Mouse (Mus musculus): ENCODE measurements at regions not wholly inside any gene's neighbourhood (a gene's known extent, or its start where the extent isn't known, plus 50 kb on each side); places are given as distances from the start of the nearest gene placed in this dataset.
"Not testable (repeated sequence)": the region's sequence is repeated elsewhere in the genome, so short reads cannot be mapped to it uniquely, and the experiment has no call there.

- DNase-seq (ENCODE audit: low spot score in 2 of 2), result no peak
Observed at GRCm38 (mm10) chr1:157048996-157049395, 59.5 kb downstream of the Tex35 start.

- no peak for DNase-seq (ENCODE audit: low spot score in 2 of 2)
Observed at GRCm38 (mm10) chr1:157048201-157048923, 60.1 kb downstream of the Tex35 start.

- DNase-seq (ENCODE audit: low spot score in 2 of 2), result no peak
Observed at GRCm38 (mm10) chr1:157047751-157048200, 60.7 kb downstream of the Tex35 start.

GRCm38 (mm10) chr1:157046760-157047182, 61.7 kb downstream of the Tex35 start:
- DNase-seq (ENCODE audit: low spot score in 2 of 2), result no peak

- DNase-seq (ENCODE audit: low spot score in 2 of 2), result no peak
Observed at GRCm38 (mm10) chr1:157039836-157040196, 68.7 kb downstream of the Tex35 start.

GRCm38 (mm10) chr1:157039016-157039835, 69.3 kb downstream of the Tex35 start:
- DNase-seq (ENCODE audit: low spot score in 2 of 2), result peak; percentile 64 to 90

GRCm38 (mm10) chr1:157038111-157039008, 70.1 kb downstream of the Tex35 start:
- DNase-seq (ENCODE audit: low spot score in 2 of 2), result no peak

GRCm38 (mm10) chr1:157037246-157037991, 71.1 kb downstream of the Tex35 start:
- no peak for DNase-seq (ENCODE audit: low spot score in 2 of 2)

- DNase-seq (ENCODE audit: low spot score in 2 of 2), result no peak
Observed at GRCm38 (mm10) chr1:157036779-157037178, 71.7 kb downstream of the Tex35 start.

- not testable (repeated sequence) for DNase-seq (ENCODE audit: low spot score in 2 of 2)
Observed at GRCm38 (mm10) chr1:157035221-157035620, 73.3 kb downstream of the Tex35 start.

- no peak for DNase-seq (ENCODE audit: low spot score in 2 of 2)
Observed at GRCm38 (mm10) chr1:157028682-157029081, 79.8 kb downstream of the Tex35 start.

GRCm38 (mm10) chr1:157027681-157028080, 80.8 kb downstream of the Tex35 start:
- DNase-seq (ENCODE audit: low spot score in 2 of 2), result no peak

- DNase-seq (ENCODE audit: low spot score in 2 of 2), result no peak
Observed at GRCm38 (mm10) chr1:157023462-157023861, 84.0 kb upstream of the Ralgps2 start.

- DNase-seq (ENCODE audit: low spot score in 2 of 2), result no peak
Observed at GRCm38 (mm10) chr1:157022456-157023435, 83.3 kb upstream of the Ralgps2 start.

- no peak for DNase-seq (ENCODE audit: low spot score in 2 of 2)
Observed at GRCm38 (mm10) chr1:157019892-157020291, 80.5 kb upstream of the Ralgps2 start.

GRCm38 (mm10) chr1:157018726-157019125, 79.3 kb upstream of the Ralgps2 start:
- no peak for DNase-seq (ENCODE audit: low spot score in 2 of 2)

- DNase-seq (ENCODE audit: low spot score in 2 of 2), result no peak
Observed at GRCm38 (mm10) chr1:157017198-157017994, 78.0 kb upstream of the Ralgps2 start.

- DNase-seq (ENCODE audit: low spot score in 2 of 2), result no peak
Observed at GRCm38 (mm10) chr1:157016625-157017024, 77.2 kb upstream of the Ralgps2 start.
